8 mouse cellular contexts compared by ENCODE assay signal in the genomic region with DNA sequence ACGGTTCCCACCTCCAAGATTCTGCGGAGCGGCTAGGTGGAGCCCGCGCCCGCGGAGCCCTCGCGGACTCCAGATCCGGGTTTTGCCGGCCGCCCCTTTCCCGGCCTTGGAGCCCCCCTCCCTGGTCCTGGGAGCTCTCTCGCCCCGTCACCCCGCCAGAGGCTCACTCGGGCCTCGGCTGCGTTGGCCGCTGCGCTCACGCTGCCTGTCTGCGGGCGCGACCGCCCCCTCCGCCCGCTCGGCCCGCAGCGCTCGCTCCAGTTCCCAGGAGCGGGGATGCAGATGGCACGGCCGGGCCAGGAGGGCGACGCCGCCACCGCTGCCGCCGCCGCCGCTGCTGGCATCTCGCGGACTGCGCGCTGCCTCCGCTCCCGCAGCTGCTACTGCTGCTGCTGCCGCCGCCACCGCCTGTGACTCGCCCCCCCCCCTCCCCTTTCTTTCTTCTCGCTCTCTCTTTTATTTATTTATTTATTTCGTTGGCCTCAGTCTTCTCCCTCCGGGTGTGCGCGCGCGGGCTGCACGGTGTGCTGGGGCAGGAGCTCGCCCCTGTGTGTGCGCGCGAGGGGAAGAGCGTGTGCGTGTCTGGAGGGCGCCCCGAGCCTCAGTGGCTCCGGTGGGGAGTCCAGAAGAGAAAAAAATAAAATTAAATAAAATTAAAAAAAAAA. TPM values are rescaled to one million over a fixed set of nuclear protein-coding genes. Genes with fewer than 3 reads are reported as not detected.
DNase-seq lines count a peak whose midpoint lies in the region; ATAC-seq and TF ChIP-seq lines count a peak whose summit lies in the region.

A gene (plus strand): TSS at position 549 of the 665 bp plus-strand sequence.

- no peaks in the 10 kb centered on the region for H3K36me3 ChIP-seq in embryonic facial prominence, embryonic 14.5 days (ENCODE audit: control insufficient read depth, insufficient read depth, low read length)
- no peaks in the 10 kb centered on the region for H3K36me3 ChIP-seq in heart, embryonic 10.5 days
- H3K36me3 ChIP-seq in kidney, embryonic 16.5 days (ENCODE audit: insufficient read depth, low read length), result no peaks in the 10 kb centered on the region
- no peaks in the 10 kb centered on the region for H3K36me3 ChIP-seq in midbrain, postnatal 0 days (ENCODE audit: insufficient read depth, low read length)

- peaks cover 8% of the 10 kb centered on the region for H3K4me1 ChIP-seq in embryonic facial prominence, embryonic 14.5 days (ENCODE audit: control insufficient read depth, insufficient read depth, low read length)
- H3K4me1 ChIP-seq in heart, embryonic 10.5 days, result peaks cover 16% of the 10 kb centered on the region
- peaks cover 20% of the 10 kb centered on the region for H3K4me1 ChIP-seq in kidney, embryonic 16.5 days (ENCODE audit: insufficient read depth, low read length)
- peaks cover 3% of the 10 kb centered on the region; the same call in 1 of the 2 replicates for H3K4me1 ChIP-seq in midbrain, postnatal 0 days (ENCODE audit: insufficient read depth, low read length)

- H3K27me3 ChIP-seq in embryonic facial prominence, embryonic 14.5 days (replicated peaks; ENCODE audit: control insufficient read depth, insufficient read depth, low read length), result no peaks in the 10 kb centered on the region
- peaks cover 5% of the 10 kb centered on the region; the same call in 1 of the 2 replicates for H3K27me3 ChIP-seq in heart, embryonic 10.5 days (ENCODE audit: insufficient read depth, poor library complexity, severe bottlenecking)
- peaks cover 4% of the 10 kb centered on the region; the same call in 1 of the 2 replicates for H3K27me3 ChIP-seq in kidney, embryonic 16.5 days (ENCODE audit: insufficient read depth, low read length)
- no peaks in the 10 kb centered on the region for H3K27me3 ChIP-seq in midbrain, postnatal 0 days (ENCODE audit: insufficient read depth, low read length)

- H3K4me3 ChIP-seq in embryonic facial prominence, embryonic 14.5 days (ENCODE audit: low read depth, low read length), result peak within 1 kb of the TSS; percentile 72
- H3K4me3 ChIP-seq in heart, embryonic 10.5 days, result peak within 1 kb of the TSS; percentile 83
- peak within 1 kb of the TSS; percentile 72 for H3K4me3 ChIP-seq in kidney, embryonic 16.5 days (ENCODE audit: low read length)
- peak within 1 kb of the TSS; percentile 86 for H3K4me3 ChIP-seq in midbrain, postnatal 0 days (ENCODE audit: low read depth, low read length)

- peak; percentile 4 for DNase-seq in spleen, adult 18-20 months
- no peak for DNase-seq in spleen, postnatal 14 days (ENCODE audit: low spot score in 2 of 2)
- peak; percentile 94 for DNase-seq in embryonic facial prominence, embryonic 14.5 days (ENCODE audit: low spot score)
- peak; percentile 83 for DNase-seq in heart, embryonic 10.5 days (ENCODE audit: low spot score)
- DNase-seq in liver, result peak; percentile 59
- peak; percentile 93 for DNase-seq in midbrain, postnatal 0 days (ENCODE audit: low spot score)
- DNase-seq in testis, postnatal 14 days (ENCODE audit: low spot score), result peak; percentile 71

- 1% methylated on average over 28 of the region's 70 CpGs for WGBS in embryonic facial prominence, embryonic 14.5 days
- WGBS in heart, embryonic 10.5 days, result under 1% methylated on average over 63 of the region's 70 CpGs
- WGBS in kidney, embryonic 16.5 days, result 0% methylated on average over 40 of the region's 70 CpGs
- 0% methylated on average over 36 of the region's 70 CpGs for WGBS in midbrain, postnatal 0 days

- H3K27ac ChIP-seq in embryonic facial prominence, embryonic 14.5 days (replicated peaks; ENCODE audit: low read depth, low read length), result peak within 1 kb of the TSS; percentile 91
- peak within 1 kb of the TSS; percentile 92 for H3K27ac ChIP-seq in heart, embryonic 10.5 days
- H3K27ac ChIP-seq in kidney, embryonic 16.5 days (ENCODE audit: low read length), result peak within 1 kb of the TSS; percentile 83
- peak within 1 kb of the TSS; percentile 99 for H3K27ac ChIP-seq in midbrain, postnatal 0 days (ENCODE audit: low read depth, low read length)

- H3K4me2 ChIP-seq in embryonic facial prominence, embryonic 14.5 days (ENCODE audit: low read depth, low read length), result peak within 1 kb of the TSS; percentile 80
- H3K4me2 ChIP-seq in kidney, embryonic 16.5 days (replicated peaks; ENCODE audit: low read depth, low read length), result peak within 1 kb of the TSS; percentile 92
- peak within 1 kb of the TSS; percentile 68 for H3K4me2 ChIP-seq in midbrain, postnatal 0 days (ENCODE audit: low read depth, low read length, poor library complexity, severe bottlenecking)

- H3K9me3 ChIP-seq in embryonic facial prominence, embryonic 14.5 days (ENCODE audit: control insufficient read depth, low read length), result no peaks in the 10 kb centered on the region
- H3K9me3 ChIP-seq in heart, embryonic 10.5 days, result no peaks in the 10 kb centered on the region
- no peaks in the 10 kb centered on the region for H3K9me3 ChIP-seq in kidney, embryonic 16.5 days (ENCODE audit: low read length)
- H3K9me3 ChIP-seq in midbrain, postnatal 0 days (ENCODE audit: low read length), result no peaks in the 10 kb centered on the region

- TF ChIP-seq CTCF in midbrain, postnatal 0 days (IDR thresholded peaks at IDR 0.05), result peak; percentile 33

- ATAC-seq in embryonic facial prominence, embryonic 14.5 days (ENCODE audit: low read depth), result peak; percentile 91
- peak; percentile 94 for ATAC-seq in kidney, embryonic 16.5 days (ENCODE audit: low FRiP score, low TSS enrichment)
- ATAC-seq in midbrain, postnatal 0 days (ENCODE audit: low FRiP score), result peak; percentile 87

- peak within 1 kb of the TSS; percentile 82 for H3K9ac ChIP-seq in embryonic facial prominence, embryonic 14.5 days (ENCODE audit: low read depth, low read length)
- H3K9ac ChIP-seq in kidney, embryonic 16.5 days (replicated peaks; ENCODE audit: low read length), result peak within 1 kb of the TSS; percentile 78
- H3K9ac ChIP-seq in midbrain, postnatal 0 days (replicated peaks; ENCODE audit: low read length, poor library complexity, severe bottlenecking), result peak within 1 kb of the TSS; percentile 83

RNA-seq across cellular contexts. Expression of the gene that starts here (rescaled TPM):
- 26.0 and 29.5 TPM in 2 replicates for polyA plus RNA-seq in embryonic facial prominence, embryonic 14.5 days (2014; fragmentation: Nextera tagmentation; extraction: Ambion mirVana)
- 5.8 and 9.0 TPM in 2 replicates for polyA plus RNA-seq in heart, embryonic 10.5 days (2016; fragmentation: Nextera tagmentation; extraction: Ambion mirVana)
- polyA plus RNA-seq in kidney, embryonic 16.5 days (2015; fragmentation: Nextera tagmentation; extraction: Ambion mirVana), result 12.7 and 17.7 TPM in 2 replicates
- total RNA-seq in midbrain, postnatal 0 days (2014; rRNA removed), result 241 and 338 TPM in 2 replicates
- polyA plus RNA-seq in midbrain, postnatal 0 days (2015; fragmentation: Nextera tagmentation; extraction: Ambion mirVana), result 46.8 and 57.2 TPM in 2 replicates

Comparison
In these comparisons a context has a peak if more than half of its experiments do, and no peak if none do; other contexts are left out.
1. DNase-seq: peak in spleen, adult 18-20 months (2 of 2), embryonic facial prominence, embryonic 14.5 days (single experiment), heart, embryonic 10.5 days (single experiment), liver (single experiment), midbrain, postnatal 0 days (single experiment) and testis, postnatal 14 days (single experiment); none in spleen, postnatal 14 days (0 of 2).
2. Peak in every context shown above with its lines, with median percentiles within 50 percentile points of each other: ATAC-seq, H3K27ac ChIP-seq, H3K4me2 ChIP-seq, H3K4me3 ChIP-seq and H3K9ac ChIP-seq.